ENCODE assay signal across 13 mouse cellular contexts in genomic region chr15:10722629-10723339, GRCm38 (mm10). TPM values are rescaled to one million over a fixed set of nuclear protein-coding genes. Genes with fewer than 3 reads are reported as not detected.
DNase-seq lines count a peak whose midpoint lies in the region; ATAC-seq and TF ChIP-seq lines count a peak whose summit lies in the region.
"Had no signal": no experiment of that assay in that cellular context is flagged by ENCODE, and none has a peak within 500 bp of the region (broad histone marks: within the 10 kb centered on the region; RNA-seq: fewer than 3 reads in every experiment).

No protein-coding gene starts in this region.

- H3K27ac ChIP-seq in forebrain, embryonic 13.5 days: no peak overlapping the region
- no peak overlapping the region for H3K27ac ChIP-seq in forebrain, embryonic 15.5 days (replicated peaks)
- no peak overlapping the region for H3K27ac ChIP-seq in lung, embryonic 14.5 days (ENCODE audit: low read depth)
- H3K27ac ChIP-seq in limb, embryonic 14.5 days (replicated peaks; ENCODE audit: low read depth, low read length): peak overlapping the region; percentile 22; the same call in 1 of the 2 replicates

- no peak overlapping the region for H3K9ac ChIP-seq in forebrain, embryonic 13.5 days
- H3K9ac ChIP-seq in forebrain, embryonic 15.5 days (replicated peaks): no peak overlapping the region
- H3K9ac ChIP-seq in lung, embryonic 14.5 days: no peak overlapping the region
- no peak overlapping the region for H3K9ac ChIP-seq in limb, embryonic 14.5 days (ENCODE audit: low read depth, low read length, severe bottlenecking)

- no peaks in the 10 kb centered on the region for H3K27me3 ChIP-seq in forebrain, embryonic 13.5 days
- no peaks in the 10 kb centered on the region for H3K27me3 ChIP-seq in forebrain, embryonic 15.5 days
- H3K27me3 ChIP-seq in lung, embryonic 14.5 days (ENCODE audit: insufficient read depth, low read length): no peaks in the 10 kb centered on the region
- no peaks in the 10 kb centered on the region for H3K27me3 ChIP-seq in limb, embryonic 14.5 days (ENCODE audit: control insufficient read depth, insufficient read depth, low read length)

- no peaks in the 10 kb centered on the region for H3K9me3 ChIP-seq in forebrain, embryonic 13.5 days (replicated peaks)
- H3K9me3 ChIP-seq in forebrain, embryonic 15.5 days: no peaks in the 10 kb centered on the region
- no peaks in the 10 kb centered on the region for H3K9me3 ChIP-seq in lung, embryonic 14.5 days (ENCODE audit: low read depth, low read length)
- no peaks in the 10 kb centered on the region for H3K9me3 ChIP-seq in limb, embryonic 14.5 days (ENCODE audit: control insufficient read depth, low read length)

- ATAC-seq in forebrain, embryonic 13.5 days: 0 out of 2 replicates have a peak, but pooled peaks have one; percentile 13
- no peak for ATAC-seq in forebrain, embryonic 15.5 days (replicated peaks)
- ATAC-seq in lung, embryonic 14.5 days (ENCODE audit: insufficient read depth): no peak
- no peak for ATAC-seq in limb, embryonic 14.5 days (ENCODE audit: low FRiP score, low read depth)

- TF ChIP-seq CTCF in lung, embryonic 14.5 days (IDR thresholded peaks at IDR 0.05; ENCODE audit: low read depth): no peak

- no peak overlapping the region for H3K4me3 ChIP-seq in forebrain, embryonic 13.5 days
- no peak overlapping the region for H3K4me3 ChIP-seq in forebrain, embryonic 15.5 days
- no peak overlapping the region for H3K4me3 ChIP-seq in lung, embryonic 14.5 days (ENCODE audit: low read depth, low read length)
- H3K4me3 ChIP-seq in limb, embryonic 14.5 days (replicated peaks; ENCODE audit: low read length): no peak overlapping the region
- H3K4me3 ChIP-seq: myocyte had no signal

- H3K4me1 ChIP-seq in forebrain, embryonic 13.5 days: 0 out of 2 replicates have a peak, but pooled peaks cover 4% of the 10 kb centered on the region
- H3K4me1 ChIP-seq in forebrain, embryonic 15.5 days: no peaks in the 10 kb centered on the region
- peaks cover 15% of the 10 kb centered on the region; the same call in 1 of the 2 replicates for H3K4me1 ChIP-seq in lung, embryonic 14.5 days (ENCODE audit: insufficient read depth)
- H3K4me1 ChIP-seq in limb, embryonic 14.5 days (ENCODE audit: control insufficient read depth, insufficient read depth, low read length): peaks cover 16% of the 10 kb centered on the region

- 53% methylated on average over 12 of the region's 12 CpGs for WGBS in forebrain, embryonic 13.5 days
- 50% methylated on average over 12 of the region's 12 CpGs for whole genome bisulfite sequencing in forebrain, embryonic 15.5 days
- WGBS in lung, embryonic 14.5 days: 26% methylated on average over 12 of the region's 12 CpGs
- 33% methylated on average over 12 of the region's 12 CpGs for WGBS in limb, embryonic 14.5 days

- no peak for TF ChIP-seq POLR2A in limb, embryonic 14.5 days (IDR thresholded peaks at IDR 0.05; ENCODE audit: borderline replicate concordance, extremely low read depth, insufficient read depth, insufficient read length)

- no peaks in the 10 kb centered on the region for H3K36me3 ChIP-seq in forebrain, embryonic 13.5 days (ENCODE audit: poor library complexity, severe bottlenecking)
- H3K36me3 ChIP-seq in forebrain, embryonic 15.5 days: no peaks in the 10 kb centered on the region
- H3K36me3 ChIP-seq in lung, embryonic 14.5 days (ENCODE audit: insufficient read depth): no peaks in the 10 kb centered on the region
- no peaks in the 10 kb centered on the region for H3K36me3 ChIP-seq in limb, embryonic 14.5 days (ENCODE audit: control insufficient read depth, insufficient read depth, low read length)

- peak; percentile 32 for DNase-seq in lung, embryonic 14.5 days
- DNase-seq in lung, postnatal 14 days: no peak
- peak; percentile 49 for DNase-seq in embryo, embryonic 10.5 days (ENCODE audit: low spot score)
- no peak for DNase-seq in limb, embryonic 14.5 days (ENCODE audit: low spot score)
- DNase-seq in frontal cortex, postnatal 14 days (ENCODE audit: low spot score in 2 of 2): no peak
- DNase-seq in right cerebral cortex, adult 18-20 months: no peak
- DNase-seq: heart, postnatal 10 days; kidney, adult 9 months; lung, postnatal 10 days; thymus, adult 18-20 months had no signal

- H3K4me2 ChIP-seq in forebrain, embryonic 13.5 days: no peak overlapping the region
- no peak overlapping the region for H3K4me2 ChIP-seq in forebrain, embryonic 15.5 days (replicated peaks)
- H3K4me2 ChIP-seq in lung, embryonic 14.5 days: no peak overlapping the region
- no peak overlapping the region for H3K4me2 ChIP-seq in limb, embryonic 14.5 days (replicated peaks; ENCODE audit: low read depth, low read length, severe bottlenecking)

RNA-seq across cellular contexts. Expression of gene Rai14, which starts 8.4 kb away (rescaled TPM):
- 37.9 and 43.7 TPM in 2 replicates for polyA plus RNA-seq in forebrain, embryonic 13.5 days (2015; fragmentation: Nextera tagmentation; extraction: Ambion mirVana)
- 37.4 and 38.2 TPM in 2 replicates for polyA plus RNA-seq in forebrain, embryonic 15.5 days (2015; fragmentation: Nextera tagmentation; extraction: Ambion mirVana)
- 73.1 and 74.7 TPM in 2 replicates for polyA plus RNA-seq in lung, embryonic 14.5 days (2014; fragmentation: Nextera tagmentation; extraction: Ambion mirVana)
- polyA plus RNA-seq in limb, embryonic 14.5 days (2012; rRNA removed): 38.6 and 44.6 TPM in 2 replicates
- polyA plus RNA-seq in limb, embryonic 14.5 days (2014; fragmentation: Nextera tagmentation; extraction: Ambion mirVana): 57.2 and 66.4 TPM in 2 replicates

Comparison
In these comparisons a context has a peak if more than half of its experiments do, and no peak if none do; other contexts are left out.
1. DNase-seq: peak in lung, embryonic 14.5 days (single experiment) and embryo, embryonic 10.5 days (single experiment); none in lung, postnatal 14 days (single experiment), limb, embryonic 14.5 days (single experiment), frontal cortex, postnatal 14 days (0 of 2) and right cerebral cortex, adult 18-20 months (single experiment).